Mouse (Mus musculus) cerebellum, adult 18-20 months (tissue): ENCODE measurements around the gene 2310009B15Rik.
A peak's percentile ranks its signal among the peaks of the same experiment; 100 is the strongest.

Experiments
- DNase-seq, 2 experiments: peaks; one replicate each; pipeline ENCODE4 v3.0.0; 2021

Gene 2310009B15Rik

DNA sequence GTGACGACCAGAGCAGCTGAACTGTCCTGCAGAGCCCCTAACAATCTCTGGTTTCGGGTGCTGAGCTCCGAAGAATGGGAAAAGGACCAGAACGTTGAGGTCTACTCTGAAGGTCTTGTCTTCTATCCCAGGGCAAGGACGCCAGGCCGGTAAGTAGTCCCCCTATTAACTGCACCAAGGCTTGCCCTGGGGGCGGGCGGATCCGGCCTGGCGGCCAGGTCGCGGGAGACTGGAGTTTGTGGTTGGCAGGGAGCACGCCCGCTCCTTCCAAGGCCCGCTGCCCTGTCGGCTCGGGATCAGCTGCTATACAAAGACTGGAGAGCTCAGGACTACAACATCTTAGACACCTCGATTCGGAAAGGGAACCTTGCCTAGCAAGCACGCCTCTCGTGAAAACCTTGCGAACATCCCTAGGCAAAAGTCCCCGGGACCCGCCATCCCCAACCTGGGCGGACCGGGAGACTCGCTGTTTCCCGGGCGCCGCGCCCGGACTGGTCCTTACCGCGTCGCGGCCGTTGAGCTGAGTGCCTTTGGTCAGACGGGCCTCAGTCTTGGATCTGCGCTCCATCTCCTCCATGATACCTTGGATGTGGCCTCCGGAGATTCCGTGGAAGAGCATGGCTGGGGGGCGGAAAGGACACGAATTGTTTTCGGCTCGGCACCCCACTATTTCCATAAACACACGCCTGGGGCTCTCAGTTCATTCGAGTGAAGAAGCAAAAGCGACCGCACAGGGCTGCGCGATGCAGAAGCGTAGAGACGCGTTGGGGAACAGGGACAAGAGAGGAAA lies 15.2 kb downstream of the 2310009B15Rik start:
- no peak for DNase-seq

DNA sequence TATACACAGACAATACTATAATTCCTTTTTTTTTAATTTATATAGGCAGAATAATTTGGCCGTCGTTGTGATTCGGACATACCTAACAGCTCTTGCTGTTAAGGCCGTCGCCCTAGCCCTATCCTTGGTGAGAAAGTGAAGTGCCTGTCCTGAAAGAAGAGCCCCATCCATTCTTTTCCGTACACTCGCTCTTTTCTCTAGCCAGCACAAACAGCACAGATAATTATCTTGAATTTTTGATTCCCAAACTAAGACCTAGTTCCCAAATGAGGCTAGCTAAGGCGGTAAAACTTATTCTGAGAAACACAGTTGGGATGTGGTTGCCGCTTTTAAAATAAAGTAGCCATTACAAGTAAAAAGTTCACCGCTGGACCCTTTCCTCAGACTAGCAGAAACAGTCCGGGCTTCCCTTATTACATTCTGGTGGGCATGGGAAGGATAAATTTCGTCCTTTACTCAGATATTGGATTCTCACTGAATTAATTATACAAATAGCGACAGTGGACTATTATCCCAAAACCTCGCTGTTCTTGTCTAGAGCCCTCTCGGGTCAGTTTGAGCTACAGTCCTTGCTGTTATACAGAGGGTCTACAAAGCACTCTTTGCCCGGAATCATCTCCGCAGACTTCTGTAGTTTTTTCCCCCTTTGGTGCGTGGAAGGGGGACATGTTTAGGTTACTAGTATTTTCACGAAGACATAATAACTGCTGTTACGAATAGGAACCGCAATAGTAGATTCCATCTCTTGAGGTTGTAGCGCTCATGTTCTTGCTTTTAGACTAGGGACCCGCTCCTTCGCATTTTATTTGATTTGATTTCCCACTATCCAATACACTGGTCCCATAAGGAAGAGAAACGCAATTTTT lies 16.0 kb downstream of the 2310009B15Rik start:
- DNase-seq: no peak

DNA sequence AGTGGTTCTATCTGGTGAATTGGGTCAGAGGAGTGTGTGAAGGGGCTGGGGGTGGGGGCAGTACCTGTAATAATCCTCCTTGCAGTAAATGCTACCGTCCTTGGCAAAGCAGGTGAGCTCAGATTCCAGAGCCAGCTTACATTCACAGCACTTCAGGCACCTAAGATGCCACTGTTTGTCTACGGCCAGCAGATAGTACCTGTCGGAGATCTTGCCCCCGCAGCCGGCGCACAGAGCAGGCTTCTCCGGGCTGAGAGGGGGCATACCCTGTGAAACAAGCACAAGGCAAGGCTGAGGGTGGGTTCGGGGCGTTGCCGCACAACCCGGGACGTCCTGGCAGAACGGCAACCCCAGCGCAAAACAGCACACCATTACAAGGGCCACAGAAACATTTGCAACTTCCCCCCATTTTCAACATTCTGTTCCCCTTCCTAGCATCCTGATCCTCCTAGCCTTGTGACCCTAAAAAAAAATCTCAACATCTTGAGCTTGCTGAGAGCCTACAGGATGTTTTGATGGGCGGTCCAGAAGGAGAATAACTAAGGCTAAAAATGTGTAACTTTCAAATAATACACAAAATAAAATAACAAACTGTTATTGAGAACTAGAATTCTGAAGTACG lies 16.7 kb downstream of the 2310009B15Rik start:
- no peak for DNase-seq

DNA sequence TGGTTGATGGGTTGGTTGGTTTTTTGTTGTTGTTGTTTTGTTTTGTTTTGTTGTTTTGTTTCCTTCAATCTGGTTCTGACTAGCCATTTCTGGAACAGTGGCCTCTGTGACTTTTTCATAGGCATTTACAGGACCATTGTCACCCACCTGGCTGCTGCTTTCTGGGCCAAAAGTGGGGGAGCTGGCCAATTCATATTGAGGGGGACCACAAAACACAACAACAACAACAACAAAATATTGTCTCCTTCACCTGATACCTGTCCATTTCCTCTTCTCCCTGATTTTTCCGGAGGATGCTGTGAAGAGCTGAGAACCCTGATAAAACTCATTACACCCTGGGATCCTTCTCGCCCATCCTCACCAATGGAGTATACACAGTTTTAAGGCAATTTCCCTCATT lies 17.4 kb downstream of the 2310009B15Rik start:
- DNase-seq: no peak

DNA sequence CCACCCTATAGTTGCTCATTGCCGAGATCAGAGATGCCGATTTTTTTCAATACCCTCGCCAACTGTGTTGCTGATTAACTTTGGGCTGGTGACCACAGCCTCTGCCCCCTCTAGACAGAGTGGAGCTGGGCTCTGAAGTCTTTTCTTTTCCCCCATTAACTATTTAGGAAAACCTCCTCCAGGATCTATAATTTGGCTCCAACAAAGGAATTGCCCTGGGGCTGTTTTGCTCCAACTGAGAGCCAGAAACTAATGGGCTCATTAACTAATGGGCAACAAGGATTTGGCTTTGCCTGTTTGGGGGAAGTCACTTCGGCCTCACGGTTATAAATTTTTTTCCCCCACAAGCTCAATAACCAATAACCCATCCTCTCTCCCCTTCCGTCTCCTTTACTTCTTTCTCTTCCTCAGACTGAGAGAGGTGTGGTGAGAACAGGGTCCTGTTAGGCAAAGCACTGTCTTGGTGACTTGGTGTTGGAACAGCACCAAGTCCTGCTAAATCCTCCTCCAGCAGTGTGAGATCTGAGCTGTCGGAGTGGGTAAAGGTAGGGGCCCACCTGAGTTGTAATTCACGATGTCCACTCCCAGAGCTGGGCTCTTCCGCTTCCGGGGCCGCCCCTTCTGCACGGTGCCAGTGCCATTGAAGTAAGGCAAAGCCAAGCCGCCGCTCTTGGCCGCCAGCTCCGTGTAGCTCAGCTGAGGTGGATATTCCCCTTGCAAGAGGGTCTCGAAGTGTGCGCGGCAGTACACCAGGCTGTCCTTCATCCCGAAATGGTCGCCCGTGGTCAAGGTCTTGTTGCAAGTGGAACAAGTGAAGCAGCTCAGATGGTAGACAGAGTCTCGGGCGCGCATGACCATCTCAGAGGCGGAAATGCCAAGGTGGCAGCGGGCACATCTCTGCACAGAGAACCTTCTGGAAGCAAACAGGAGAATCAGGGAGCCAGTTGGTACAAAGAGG lies 18.6 kb downstream of the 2310009B15Rik start:
- DNase-seq: no peak

DNA sequence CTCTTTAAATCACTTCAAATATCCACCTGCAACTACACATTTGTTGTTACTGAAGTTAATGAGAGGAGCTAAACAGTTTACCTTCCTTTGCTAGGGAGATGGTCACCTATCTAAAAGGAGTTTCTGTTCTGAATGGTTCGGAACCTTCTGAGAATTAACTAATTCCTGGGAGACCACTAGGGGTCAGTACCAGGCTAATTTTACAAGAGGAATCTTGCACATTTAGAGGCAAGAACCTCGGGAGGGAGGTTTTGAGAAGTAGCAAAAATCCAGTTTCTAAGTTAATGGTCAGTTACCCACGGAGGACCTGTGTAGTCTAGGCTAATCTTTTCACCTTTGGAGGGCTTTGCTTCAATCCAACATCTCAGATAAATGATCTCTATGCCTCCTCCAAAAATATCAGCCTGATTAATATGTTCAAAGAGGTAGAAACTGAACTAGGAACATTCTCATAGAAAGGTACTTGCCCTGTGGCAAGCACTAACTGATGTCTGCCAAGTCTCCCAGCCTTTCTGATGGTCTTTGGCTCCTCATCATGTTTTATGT lies 21.2 kb downstream of the 2310009B15Rik start:
- DNase-seq: peak in 1 of 2 experiments; percentile 43

DNA sequence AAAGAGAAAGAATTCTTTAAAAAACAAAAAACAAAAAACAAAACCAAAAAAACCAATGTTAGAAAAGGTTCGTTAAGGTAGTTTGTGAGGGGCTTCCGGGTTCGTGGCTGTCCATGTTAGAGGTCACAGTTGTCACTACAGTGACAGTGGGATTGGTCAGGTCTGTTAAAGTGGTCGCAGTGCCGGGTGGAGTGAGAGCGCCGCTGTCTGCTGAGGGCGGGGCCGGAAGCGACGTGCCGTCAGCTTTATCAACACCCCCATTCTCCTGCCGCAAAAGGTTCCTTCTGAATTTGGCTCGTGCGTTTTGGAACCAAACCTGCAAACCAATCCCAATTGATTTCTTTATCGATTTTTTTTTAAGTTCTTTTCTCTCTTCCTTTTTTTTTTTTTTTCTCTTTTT lies 25.3 kb downstream of the 2310009B15Rik start:
- no peak for DNase-seq

DNA sequence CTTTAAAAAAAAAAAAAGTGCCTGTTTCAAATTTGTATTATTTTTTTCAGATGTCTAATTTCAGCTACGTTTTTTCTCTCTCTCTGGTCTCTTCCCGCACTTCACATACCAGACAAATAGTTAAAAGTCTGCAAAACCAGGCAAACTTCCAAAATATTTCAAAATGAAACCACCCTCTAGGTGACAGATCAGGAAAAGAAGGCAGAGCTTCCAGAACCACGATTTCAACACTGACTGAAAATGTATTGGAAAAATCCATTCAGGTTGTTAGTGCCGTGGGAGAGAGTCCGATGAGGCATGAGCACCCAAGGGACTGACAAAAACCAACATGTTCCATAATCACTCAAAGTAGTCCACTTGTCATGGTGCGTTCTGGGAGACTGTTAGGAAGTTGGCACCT lies 29.8 kb downstream of the 2310009B15Rik start:
- DNase-seq: no peak

DNA sequence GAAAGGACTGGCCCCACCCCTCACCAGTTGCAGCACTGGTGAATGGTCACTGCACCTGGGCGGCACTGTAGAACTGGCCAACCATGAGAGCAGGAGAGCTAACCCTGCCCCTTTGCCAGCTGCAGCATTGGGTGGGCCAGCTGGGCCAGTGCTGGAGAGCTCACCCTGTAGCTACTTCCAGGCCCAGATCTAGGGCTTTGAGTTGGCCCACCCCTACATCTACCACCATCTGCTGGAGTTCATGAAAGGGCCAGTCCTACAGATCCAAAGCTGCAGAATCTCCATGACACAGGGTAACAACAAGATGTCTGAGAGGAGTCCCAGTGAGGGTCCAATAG lies 33.7 kb downstream of the 2310009B15Rik start:
- DNase-seq: no peak

DNA sequence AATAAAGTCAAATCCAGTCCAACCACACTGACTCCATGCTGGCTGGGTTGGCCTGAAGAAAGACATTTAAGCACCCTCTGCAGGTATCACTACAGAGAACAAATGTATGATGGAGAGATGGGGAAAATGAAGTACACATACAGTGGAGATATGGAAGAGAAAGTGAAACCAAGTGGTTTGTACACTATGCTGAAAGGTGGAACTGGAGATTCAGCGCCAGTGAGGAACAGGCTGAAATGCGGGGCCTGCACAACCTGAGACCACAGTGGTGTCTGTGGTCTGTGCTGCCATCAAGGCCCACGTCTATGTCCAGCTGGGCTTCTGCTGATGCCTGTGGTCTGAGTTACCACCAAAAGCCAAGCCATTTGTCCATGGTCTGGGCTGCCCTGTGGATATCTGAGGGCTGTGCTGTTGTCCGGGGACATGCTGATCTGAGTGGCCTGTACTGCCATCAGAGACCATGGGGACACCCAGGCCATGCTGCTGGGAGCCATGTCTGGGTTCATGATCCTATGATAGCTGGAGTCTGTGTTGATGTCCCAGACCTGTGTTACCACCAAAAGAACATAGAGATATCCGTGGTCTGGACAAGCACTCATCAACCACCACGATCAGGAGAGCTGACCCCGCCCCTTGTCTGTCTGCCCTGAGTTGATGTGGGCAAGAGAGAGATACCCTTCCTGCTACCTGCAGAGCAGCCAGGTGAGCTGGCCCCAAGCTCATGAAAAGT lies 34.2 kb downstream of the 2310009B15Rik start:
- DNase-seq: no peak
